Mouse (Mus musculus) intestine, postnatal 0 days (tissue): Measurements from ENCODE around the gene Gm9803. TPM values are rescaled to one million over a fixed set of nuclear protein-coding genes. Genes with fewer than 3 reads are reported as not detected.

ENCODE experiments used
- ATAC-seq: fragments of 200-750 bp; cut with Nextera tagmentation; 2 replicates; pipeline ENCODE4 v1.8.0; 2017; ENCODE audit warnings: mild to moderate bottlenecking, moderate TSS enrichment, moderate library complexity
- H3K27ac ChIP-seq: fragments of 300-500 bp; sonication (generic); 2 replicates; pipeline ENCODE4 v1.5.1; 2014; ENCODE audit warnings: mild to moderate bottlenecking, low read depth, low read length, moderate library complexity
- H3K27me3 ChIP-seq: fragments of 300-500 bp; sonication (generic); replicated peaks from 2 replicates; pipeline ENCODE4 v1.6.1; 2014; ENCODE audit warnings: low read length, mixed read lengths; ENCODE audit not compliant: control insufficient read depth, insufficient read depth
- H3K36me3 ChIP-seq: fragments of 300-500 bp; sonication (generic); 2 replicates; pipeline ENCODE4 v1.6.1; 2014; ENCODE audit warnings: mild to moderate bottlenecking, moderate library complexity; ENCODE audit not compliant: control insufficient read depth, insufficient read depth
- H3K4me1 ChIP-seq: fragments of 300-500 bp; sonication (generic); replicated peaks from 2 replicates; pipeline ENCODE4 v1.6.1; 2014; ENCODE audit warnings: antibody characterized with exemption, low read length, mixed read lengths; ENCODE audit not compliant: control insufficient read depth, insufficient read depth
- H3K4me2 ChIP-seq: fragments of 300-500 bp; sonication (generic); replicated peaks from 2 replicates; pipeline ENCODE4 v1.6.1; 2014; ENCODE audit warnings: low read depth, mild to moderate bottlenecking, moderate library complexity
- H3K4me3 ChIP-seq: fragments of 300-500 bp; sonication (generic); 2 replicates; pipeline ENCODE4 v1.5.1; 2014; ENCODE audit warnings: low read depth, low read length
- H3K9ac ChIP-seq: fragments of 300-500 bp; sonication (generic); 2 replicates; pipeline ENCODE4 v1.6.1; 2014; ENCODE audit warnings: mild to moderate bottlenecking, low read depth, low read length
- H3K9me3 ChIP-seq: fragments of 300-500 bp; sonication (generic); 2 replicates; pipeline ENCODE4 v1.6.1; 2016; ENCODE audit warnings: mixed run types; ENCODE audit not compliant: control insufficient read depth
- CTCF ChIP-seq: sonication (generic); IDR thresholded peaks from 2 replicates; pipeline ENCODE4 v1.5.1; 2016; ENCODE audit warnings: low read depth, mild to moderate bottlenecking, control low read depth, antibody characterized with exemption, moderate library complexity
- WGBS: fragments of 180-500 bp; shearing (Covaris S2); extraction: QIAGEN DNeasy Blood & Tissue Kit; methylation state at CpG from one replicate; pipeline ENCODE4 v1.1.7; 2014; 5-methylcytosine and 5-hydroxymethylcytosine counted together
- polyA plus RNA-seq: library from polyadenylated mRNA; unstranded; fragments of >200 nt; fragmentation: Nextera tagmentation; extraction: Ambion mirVana; gene quantifications from 2 replicates; pipeline ENCODE4 v1.2.1, GENCODE M21; 2015

Gene Gm9803
- polyA plus RNA-seq, 1 experiment from 2014 or later: 14.8 TPM

DNA sequence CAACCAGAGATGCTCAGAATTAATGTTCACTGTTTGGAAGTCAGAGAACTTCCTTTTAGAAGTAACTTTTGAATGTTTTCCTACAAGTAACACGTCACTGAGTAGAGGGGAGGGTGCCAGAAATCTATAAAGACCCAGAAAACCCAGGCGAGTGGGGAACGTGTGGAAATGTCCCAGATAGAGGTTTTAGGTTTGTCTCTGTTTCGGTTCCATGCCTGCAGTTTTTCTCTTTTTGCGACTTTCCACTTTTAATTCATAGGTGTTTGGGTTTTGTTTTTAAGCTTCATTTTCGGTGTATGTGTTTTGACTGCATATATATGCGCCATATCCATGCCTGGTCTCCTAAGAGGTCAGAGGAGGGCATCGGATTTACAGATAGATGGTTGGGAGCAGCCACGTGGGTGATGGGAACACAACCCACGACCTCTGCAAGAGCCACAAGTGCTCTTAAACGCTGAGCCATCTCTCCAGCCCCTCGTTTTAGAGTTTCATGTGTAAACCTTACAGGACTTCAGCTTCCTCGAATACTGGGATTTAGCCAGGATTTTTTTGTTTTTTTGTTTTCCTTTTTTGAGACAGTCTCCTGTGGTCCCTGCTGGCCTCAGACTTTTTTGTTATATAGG, 43.5 kb upstream of the Gm9803 start:
- TF ChIP-seq CTCF: no peak
- H3K36me3 ChIP-seq: no peaks in the 10 kb centered on the region
- H3K27me3 ChIP-seq: no peaks in the 10 kb centered on the region
- H3K27ac ChIP-seq: peak overlapping the region; percentile 96; the same call in 1 of the 2 replicates
- H3K9ac ChIP-seq: peak overlapping the region; percentile 91
- no peaks in the 10 kb centered on the region for H3K9me3 ChIP-seq
- H3K4me3 ChIP-seq: peak overlapping the region; percentile 84
- no peak for ATAC-seq
- H3K4me1 ChIP-seq: no peaks in the 10 kb centered on the region
- peak overlapping the region; percentile 97 for H3K4me2 ChIP-seq
- 15% methylated on average over 13 of the region's 13 CpGs for WGBS

GRCm38 (mm10) chr10:43481179-43481578, 42.7 kb upstream of the Gm9803 start:
- H3K4me2 ChIP-seq: no peak overlapping the region
- ATAC-seq: no peak
- H3K4me1 ChIP-seq: no peaks in the 10 kb centered on the region
- no peak for TF ChIP-seq CTCF
- no peak overlapping the region for H3K27ac ChIP-seq
- 58% methylated on average over 4 of the region's 4 CpGs for WGBS
- no peaks in the 10 kb centered on the region for H3K9me3 ChIP-seq
- H3K4me3 ChIP-seq: no peak overlapping the region
- no peaks in the 10 kb centered on the region for H3K36me3 ChIP-seq
- H3K27me3 ChIP-seq: no peaks in the 10 kb centered on the region
- no peak overlapping the region for H3K9ac ChIP-seq

- Histone ChIP-seq H3K4me1 (no peaks in the 10 kb centered on the region), H3K9ac (no peak overlapping the region), H3K4me3 (no peak overlapping the region), H3K36me3 (no peaks in the 10 kb centered on the region), H3K9me3 (no peaks in the 10 kb centered on the region), H3K27me3 (no peaks in the 10 kb centered on the region), H3K4me2 (no peak overlapping the region), H3K27ac (no peak overlapping the region)
- no peak for ATAC-seq
- 87% methylated on average over 5 of the region's 5 CpGs for WGBS
- TF ChIP-seq CTCF: no peak
Observed at GRCm38 (mm10) chr10:43482021-43482420, 41.9 kb upstream of the Gm9803 start.

GRCm38 (mm10) chr10:43483426-43483995, 40.4 kb upstream of the Gm9803 start:
- no peak overlapping the region for H3K9ac ChIP-seq
- no peak for ATAC-seq
- TF ChIP-seq CTCF: no peak

GRCm38 (mm10) chr10:43485751-43486268, 38.1 kb upstream of the Gm9803 start:
- no peak overlapping the region for H3K4me3 ChIP-seq
- ATAC-seq: no peak
- H3K27me3 ChIP-seq: no peaks in the 10 kb centered on the region
- whole genome bisulfite sequencing: 81% methylated on average over 6 of the region's 6 CpGs
- H3K9ac ChIP-seq: 0 out of 2 replicates have a peak overlapping the region, but pooled peaks have one; percentile 11
- 0 out of 2 replicates have a peak, but pooled peaks cover 5% of the 10 kb centered on the region for H3K4me1 ChIP-seq
- no peak overlapping the region for H3K4me2 ChIP-seq
- H3K36me3 ChIP-seq: no peaks in the 10 kb centered on the region; the same call in 1 of the 2 replicates
- no peak overlapping the region for H3K27ac ChIP-seq
- no peaks in the 10 kb centered on the region for H3K9me3 ChIP-seq
- no peak for TF ChIP-seq CTCF

More at GRCm38 (mm10) chr10:43483426-43483995, 40.4 kb upstream of the Gm9803 start:
- Histone ChIP-seq H3K36me3 (no peaks in the 10 kb centered on the region), H3K27ac (0 out of 2 replicates have a peak overlapping the region, but pooled peaks have one; percentile 29), H3K4me2 (no peak overlapping the region), H3K9me3 (no peaks in the 10 kb centered on the region), H3K4me1 (no peaks in the 10 kb centered on the region), H3K4me3 (no peak overlapping the region), H3K27me3 (no peaks in the 10 kb centered on the region)
- 36% methylated on average over 9 of the region's 9 CpGs for WGBS

DNA sequence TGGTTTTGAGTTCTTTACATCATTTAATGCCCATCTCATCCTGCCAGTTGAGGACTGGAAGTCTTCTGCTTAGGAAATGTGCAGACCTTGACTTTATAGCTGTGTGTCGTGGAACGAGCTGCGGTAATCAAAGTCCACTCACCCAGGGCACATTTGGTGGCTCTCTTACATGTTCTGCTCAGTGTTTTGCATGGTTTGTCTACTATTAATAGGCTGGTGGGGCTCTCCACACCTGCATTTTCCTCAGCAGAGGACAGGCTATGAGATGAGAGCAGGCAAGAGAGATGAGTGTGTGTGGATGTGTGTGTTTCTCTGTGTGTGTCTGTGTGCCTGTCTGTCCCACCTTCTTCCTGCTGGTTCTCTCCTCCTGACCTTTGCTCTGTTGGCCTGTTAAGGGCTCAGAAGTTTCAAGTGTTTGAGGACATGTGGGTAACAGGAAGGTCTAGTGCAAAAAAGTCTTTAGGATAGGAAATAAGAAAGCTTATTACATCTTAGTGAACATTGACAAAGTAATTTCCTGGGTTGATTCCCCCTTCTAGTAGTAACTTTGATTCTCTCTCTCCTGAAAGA, 36.4 kb upstream of the Gm9803 start:
- 37% methylated on average over 3 of the region's 3 CpGs for WGBS
- no peak overlapping the region for H3K9ac ChIP-seq
- TF ChIP-seq CTCF: no peak
- H3K4me1 ChIP-seq: 0 out of 2 replicates have a peak, but pooled peaks cover 5% of the 10 kb centered on the region
- no peak overlapping the region for H3K4me3 ChIP-seq
- no peaks in the 10 kb centered on the region for H3K9me3 ChIP-seq
- no peaks in the 10 kb centered on the region; the same call in 1 of the 2 replicates for H3K36me3 ChIP-seq
- no peaks in the 10 kb centered on the region for H3K27me3 ChIP-seq
- H3K27ac ChIP-seq: peak overlapping the region; percentile 61
- peak; percentile 65 for ATAC-seq
- H3K4me2 ChIP-seq: no peak overlapping the region
